Mouse (Mus musculus) small intestine, adult 2 months (tissue): ENCODE data around the gene Lgr4. TPM values are rescaled to one million over a fixed set of nuclear protein-coding genes. Genes with fewer than 3 reads are reported as not detected.

ENCODE experiments used
- H3K27ac ChIP-seq: fragments of 200-500 bp; 2 replicates; pipeline ENCODE4 v1.5.1; 2012; ENCODE audit warnings: low read depth, low read length, control low read depth, inconsistent platforms; ENCODE audit not compliant: insufficient read depth
- H3K27me3 ChIP-seq: fragments of 200-500 bp; 2 replicates; pipeline ENCODE4 v1.6.1; 2012; ENCODE audit warnings: mild to moderate bottlenecking, moderate library complexity, low read length, inconsistent platforms; ENCODE audit not compliant: control insufficient read depth, insufficient read depth
- H3K36me3 ChIP-seq: fragments of 200-500 bp; 2 replicates; pipeline ENCODE4 v1.6.1; 2012; ENCODE audit warnings: mild to moderate bottlenecking, low read length, control low read depth, inconsistent platforms; ENCODE audit not compliant: control insufficient read depth, insufficient read depth
- H3K4me1 ChIP-seq: fragments of 200-500 bp; 2 replicates; pipeline ENCODE4 v1.6.1; 2012; ENCODE audit warnings: low read length, inconsistent platforms, mixed read lengths; ENCODE audit not compliant: control insufficient read depth, insufficient read depth, insufficient read length
- H3K4me3 ChIP-seq: fragments of 200-500 bp; 2 replicates; pipeline ENCODE4 v1.5.1; 2012; ENCODE audit warnings: low read depth, mild to moderate bottlenecking, control low read depth, inconsistent platforms, low read length, moderate library complexity
- CTCF ChIP-seq: fragments of 200-500 bp; IDR thresholded peaks from 2 replicates; pipeline ENCODE4 v1.5.1; 2012; ENCODE audit warnings: low read depth, mild to moderate bottlenecking, control low read depth, inconsistent platforms, low read length, moderate library complexity, mixed read lengths; ENCODE audit not compliant: insufficient replicate concordance, insufficient read length; ENCODE audit errors: extremely low read depth
- POLR2A ChIP-seq: fragments of 200-500 bp; IDR thresholded peaks from 2 replicates; pipeline ENCODE4 v1.6.1; 2012; ENCODE audit warnings: low read depth, mild to moderate bottlenecking, control low read depth, inconsistent platforms, low read length, moderate library complexity
- WGBS: fragments of 180-500 bp; shearing (Covaris S2); methylation state at CpG from one replicate; pipeline ENCODE4 v1.1.7; 2018; 5-methylcytosine and 5-hydroxymethylcytosine counted together
- polyA plus RNA-seq: library from polyadenylated mRNA; depleted of rRNA; stranded (reverse); fragments of >200 nt; gene quantifications from 2 replicates; pipeline ENCODE4 v1.2.3, GENCODE M21; 2012

The Lgr4 gene
- polyA plus RNA-seq, 1 experiment, result 51.4 TPM

GRCm38 (mm10) chr2:109935194-109935593 lies 17.7 kb downstream of the Lgr4 start:
- no peak overlapping the region for H3K27ac ChIP-seq
- H3K27me3 ChIP-seq, result no peaks in the 10 kb centered on the region
- TF ChIP-seq POLR2A, result no peak
- no peak for TF ChIP-seq CTCF
- peaks cover 15% of the 10 kb centered on the region; the same call in 1 of the 2 replicates for H3K4me1 ChIP-seq
- H3K36me3 ChIP-seq, result peaks cover 3% of the 10 kb centered on the region; the same call in 1 of the 2 replicates
- WGBS, result 71% methylated on average over 3 of the region's 3 CpGs
- no peak overlapping the region for H3K4me3 ChIP-seq

- Histone ChIP-seq H3K27me3 (no peaks in the 10 kb centered on the region), H3K36me3 (peaks cover 1% of the 10 kb centered on the region; the same call in 1 of the 2 replicates), H3K27ac (no peak overlapping the region), H3K4me3 (no peak overlapping the region), H3K4me1 (peaks cover 15% of the 10 kb centered on the region; the same call in 1 of the 2 replicates)
- WGBS, result 33% methylated on average over 11 of the region's 11 CpGs
- TF ChIP-seq POLR2A (no peak), CTCF (no peak)
Measured at GRCm38 (mm10) chr2:109935754-109936409, 18.4 kb downstream of the Lgr4 start.

- no peak for TF ChIP-seq POLR2A
- no peak for TF ChIP-seq CTCF
- Histone ChIP-seq H3K4me1 (peaks cover 14% of the 10 kb centered on the region; the same call in 1 of the 2 replicates), H3K36me3 (peaks cover 1% of the 10 kb centered on the region; the same call in 1 of the 2 replicates), H3K27me3 (no peaks in the 10 kb centered on the region), H3K4me3 (no peak overlapping the region), H3K27ac (no peak overlapping the region)
- 36% methylated on average over 2 of the region's 2 CpGs for WGBS
Measured at GRCm38 (mm10) chr2:109936410-109936755, 18.9 kb downstream of the Lgr4 start.

- no peak overlapping the region for H3K4me3 ChIP-seq
- no peak overlapping the region for H3K27ac ChIP-seq
- H3K4me1 ChIP-seq, result peaks cover 4% of the 10 kb centered on the region; the same call in 1 of the 2 replicates
- WGBS, result 53% methylated on average over 5 of the region's 5 CpGs
- TF ChIP-seq CTCF (no peak), POLR2A (no peak)
- no peaks in the 10 kb centered on the region for H3K27me3 ChIP-seq
- H3K36me3 ChIP-seq, result no peaks in the 10 kb centered on the region; the same call in 1 of the 2 replicates
Measured at GRCm38 (mm10) chr2:109941973-109942444, 24.6 kb downstream of the Lgr4 start.

GRCm38 (mm10) chr2:109942810-109943570 lies 25.5 kb downstream of the Lgr4 start:
- Histone ChIP-seq H3K27ac (no peak overlapping the region), H3K27me3 (no peaks in the 10 kb centered on the region), H3K4me3 (no peak overlapping the region), H3K4me1 (peaks cover 4% of the 10 kb centered on the region; the same call in 1 of the 2 replicates), H3K36me3 (no peaks in the 10 kb centered on the region; the same call in 1 of the 2 replicates)
- TF ChIP-seq POLR2A (no peak), CTCF (no peak)
- 81% methylated on average over 8 of the region's 8 CpGs for WGBS

- Histone ChIP-seq H3K4me3 (no peak overlapping the region), H3K27me3 (no peaks in the 10 kb centered on the region), H3K4me1 (peaks cover 4% of the 10 kb centered on the region; the same call in 1 of the 2 replicates), H3K36me3 (no peaks in the 10 kb centered on the region), H3K27ac (no peak overlapping the region)
- TF ChIP-seq POLR2A (no peak), CTCF (no peak)
- 64% methylated on average over 9 of the region's 9 CpGs for WGBS
Measured at GRCm38 (mm10) chr2:109944995-109945394, 27.5 kb downstream of the Lgr4 start.

- no peak overlapping the region for H3K4me3 ChIP-seq
- H3K36me3 ChIP-seq, result no peaks in the 10 kb centered on the region
- 91% methylated on average over 4 of the region's 4 CpGs for WGBS
- peaks cover 8% of the 10 kb centered on the region; the same call in 1 of the 2 replicates for H3K4me1 ChIP-seq
- TF ChIP-seq CTCF, result no peak
- TF ChIP-seq POLR2A, result no peak
- no peaks in the 10 kb centered on the region for H3K27me3 ChIP-seq
- no peak overlapping the region for H3K27ac ChIP-seq
Measured at GRCm38 (mm10) chr2:109945532-109945931, 28.1 kb downstream of the Lgr4 start.
